Comparison of ENCODE assay signal across 9 mouse cellular contexts in genomic region chr2:164389020-164389419, GRCm38 (mm10). TPM values are rescaled to one million over a fixed set of nuclear protein-coding genes. Genes with fewer than 3 reads are reported as not detected.
DNase-seq lines count a peak whose midpoint lies in the region; ATAC-seq lines count a peak whose summit lies in the region.
"Had no signal": no experiment of that assay in that cellular context is flagged by ENCODE, and none has a peak within 500 bp of the region (broad histone marks: within the 10 kb centered on the region; RNA-seq: fewer than 3 reads in every experiment).

TSS of gene Slpi (minus strand) at chr2:164389095.

- no peaks in the 10 kb centered on the region for H3K36me3 ChIP-seq in lung, embryonic 15.5 days
- H3K36me3 ChIP-seq in forebrain, embryonic 14.5 days (ENCODE audit: control insufficient read depth, insufficient read depth, low read length): no peaks in the 10 kb centered on the region
- no peaks in the 10 kb centered on the region for H3K36me3 ChIP-seq in midbrain, embryonic 15.5 days (replicated peaks)

- peak; percentile 80; the same call in 1 of the 2 replicates for ATAC-seq in lung, embryonic 15.5 days (ENCODE audit: borderline replicate concordance, extremely low read depth, low FRiP score, low TSS enrichment)
- peak; percentile 70 for ATAC-seq in forebrain, embryonic 14.5 days
- ATAC-seq in midbrain, embryonic 15.5 days (replicated peaks): peak; percentile 80

- no peak for DNase-seq in adrenal gland, adult 8-10 months
- no peak for DNase-seq in adrenal gland, postnatal 4 days (ENCODE audit: low spot score in 2 of 2)
- DNase-seq in lung, adult 18-20 months: no peak
- peak; percentile 60 for DNase-seq in forebrain, embryonic 14.5 days (ENCODE audit: low spot score)
- DNase-seq in layer of hippocampus, postnatal 36 days: peak; percentile 38 to 52
- no peak for DNase-seq in gastrocnemius, postnatal 36 days

- H3K4me3 ChIP-seq in lung, embryonic 15.5 days: peak within 1 kb of the TSS; percentile 50
- H3K4me3 ChIP-seq in forebrain, embryonic 14.5 days (ENCODE audit: low read depth, low read length): peak within 1 kb of the TSS; percentile 37
- peak within 1 kb of the TSS; percentile 56 for H3K4me3 ChIP-seq in midbrain, embryonic 15.5 days

- peaks cover 10% of the 10 kb centered on the region; the same call in 1 of the 2 replicates for H3K27me3 ChIP-seq in lung, embryonic 15.5 days
- 0 out of 2 replicates have a peak, but pooled peaks cover 9% of the 10 kb centered on the region for H3K27me3 ChIP-seq in forebrain, embryonic 14.5 days (replicated peaks; ENCODE audit: control insufficient read depth, insufficient read depth, low read length)
- H3K27me3 ChIP-seq in midbrain, embryonic 15.5 days (replicated peaks): peaks cover 31% of the 10 kb centered on the region

- no peaks in the 10 kb centered on the region for H3K9me3 ChIP-seq in lung, embryonic 15.5 days
- no peaks in the 10 kb centered on the region for H3K9me3 ChIP-seq in forebrain, embryonic 14.5 days (replicated peaks; ENCODE audit: control insufficient read depth, low read length)
- H3K9me3 ChIP-seq in midbrain, embryonic 15.5 days: no peaks in the 10 kb centered on the region

- peaks cover 43% of the 10 kb centered on the region for H3K4me1 ChIP-seq in lung, embryonic 15.5 days
- peaks cover 2% of the 10 kb centered on the region; the same call in 1 of the 2 replicates for H3K4me1 ChIP-seq in forebrain, embryonic 14.5 days (ENCODE audit: control insufficient read depth, insufficient read depth, low read length)
- peaks cover 16% of the 10 kb centered on the region for H3K4me1 ChIP-seq in midbrain, embryonic 15.5 days

- peak within 1 kb of the TSS; percentile 39 for H3K9ac ChIP-seq in lung, embryonic 15.5 days
- H3K9ac ChIP-seq in forebrain, embryonic 14.5 days (ENCODE audit: low read length): peak within 1 kb of the TSS; percentile 56; the same call in 1 of the 2 replicates
- H3K9ac ChIP-seq in midbrain, embryonic 15.5 days: peak within 1 kb of the TSS; percentile 53

- WGBS in lung, embryonic 15.5 days: under 1% methylated on average over 17 of the region's 17 CpGs
- under 1% methylated on average over 17 of the region's 17 CpGs for WGBS in forebrain, embryonic 14.5 days
- WGBS in midbrain, embryonic 15.5 days: under 1% methylated on average over 17 of the region's 17 CpGs

- intact Hi-C loops in gastrocnemius, postnatal 36 days (cut with DNase I): no loop called here

- peak within 1 kb of the TSS; percentile 94 for H3K4me2 ChIP-seq in lung, embryonic 15.5 days
- H3K4me2 ChIP-seq in forebrain, embryonic 14.5 days (ENCODE audit: low read length): peak within 1 kb of the TSS; percentile 60
- H3K4me2 ChIP-seq in midbrain, embryonic 15.5 days: peak within 1 kb of the TSS; percentile 83

- peak within 1 kb of the TSS; percentile 61 for H3K27ac ChIP-seq in lung, embryonic 15.5 days
- no peak within 1 kb of the TSS for H3K27ac ChIP-seq in forebrain, embryonic 14.5 days (ENCODE audit: low read depth, low read length)
- H3K27ac ChIP-seq in midbrain, embryonic 15.5 days: peak within 1 kb of the TSS; percentile 65; the same call in 1 of the 2 replicates

RNA-seq across cellular contexts. Expression of gene Slpi, which starts in this region (rescaled TPM):
- 10 to 100 TPM in 3 of 4 experiments, 1 to 10 TPM in 1; 8.5 to 24.2 (median 22.2) TPM for total RNA-seq in adrenal gland, adult 8-10 months (2022)
- total RNA-seq in adrenal gland, postnatal 4 days (2021): 1 to 10 TPM; 7.8 to 9.0 TPM
- 1.4 and 1.6 TPM in 2 replicates for polyA plus RNA-seq in lung, embryonic 15.5 days (2015; fragmentation: Nextera tagmentation; extraction: Ambion mirVana)
- not detected in 2 replicates for polyA plus RNA-seq in forebrain, embryonic 14.5 days (2014; fragmentation: Nextera tagmentation; extraction: Ambion mirVana)
- total RNA-seq in layer of hippocampus, postnatal 36 days (2021): 1 to 10 TPM in 1 of 2 experiments, under 1 TPM in 1; 0.85 to 1.4 TPM
- polyA plus RNA-seq in midbrain, embryonic 15.5 days (2015; fragmentation: Nextera tagmentation; extraction: Ambion mirVana): not detected in 2 replicates
- total RNA-seq in gastrocnemius, postnatal 36 days (2021): 1 to 10 TPM in 1 of 2 experiments, not detected in 1; 1.1 TPM
- total RNA-seq: left cerebral cortex, postnatal 25 days had no signal

Comparison
In these comparisons a context has a peak if more than half of its experiments do, and no peak if none do; other contexts are left out.
1. Peak in DNase-seq, ATAC-seq, H3K4me3 ChIP-seq, H3K9ac ChIP-seq and H3K4me2 ChIP-seq in forebrain, embryonic 14.5 days; RNA of the gene not detected or under 1 TPM.
2. Peak in ATAC-seq, H3K4me3 ChIP-seq, H3K27ac ChIP-seq, H3K9ac ChIP-seq and H3K4me2 ChIP-seq in midbrain, embryonic 15.5 days; RNA of the gene not detected or under 1 TPM.
3. DNase-seq: peak in layer of hippocampus, postnatal 36 days (2 of 2); none in adrenal gland, adult 8-10 months (single experiment), adrenal gland, postnatal 4 days (0 of 2), lung, adult 18-20 months (0 of 2) and gastrocnemius, postnatal 36 days (0 of 2).
4. Peak in every context shown above with its lines, with median percentiles within 50 percentile points of each other: ATAC-seq, H3K4me2 ChIP-seq, H3K4me3 ChIP-seq and H3K9ac ChIP-seq.